Mouse (Mus musculus) heart, embryonic 14.5 days (tissue): ENCODE results near the gene Rgs6. TPM values are rescaled to one million over a fixed set of nuclear protein-coding genes. Genes with fewer than 3 reads are reported as not detected.
A peak's percentile ranks its signal among the peaks of the same experiment; 100 is the strongest.

Experiments used
- ATAC-seq: fragments of 200-750 bp; cut with Nextera tagmentation; 2 replicates; pipeline ENCODE4 v1.8.0; 2017; ENCODE audit warnings: low read depth, moderate TSS enrichment; ENCODE audit not compliant: insufficient number of reproducible peaks, insufficient read depth, low FRiP score
- H3K27ac ChIP-seq, 2 experiments: fragments of 200-500 bp in 1 of 2; fragments of 300-500 bp in 1 of 2; sonication (generic) in 1 of 2; replicated peaks in 1 of 2; 2 replicates each; pipeline ENCODE4 v1.5.1; 2012 to 2014; ENCODE audit warnings: low read depth in 2 of 2, low read length in 2 of 2, control low read depth in 1 of 2, mild to moderate bottlenecking in 1 of 2, mixed read lengths in 1 of 2; ENCODE audit not compliant: control insufficient read depth in 1 of 2, insufficient read depth in 1 of 2
- H3K27me3 ChIP-seq: fragments of 300-500 bp; sonication (generic); 2 replicates; pipeline ENCODE4 v1.6.1; 2014; ENCODE audit warnings: mild to moderate bottlenecking, low read length, control low read depth; ENCODE audit not compliant: control insufficient read depth, insufficient read depth
- H3K36me3 ChIP-seq: fragments of 300-500 bp; sonication (generic); 2 replicates; pipeline ENCODE4 v1.6.1; 2014; ENCODE audit warnings: mild to moderate bottlenecking, control low read depth, low read length, mixed read lengths; ENCODE audit not compliant: control insufficient read depth, insufficient read depth
- H3K4me1 ChIP-seq, 2 experiments: fragments of 200-500 bp in 1 of 2; fragments of 300-500 bp in 1 of 2; sonication (generic) in 1 of 2; 2 replicates each; pipeline ENCODE4 v1.6.1; 2012 to 2014; ENCODE audit warnings: low read length in 2 of 2, control low read depth in 1 of 2, mixed read lengths in 1 of 2; ENCODE audit not compliant: control insufficient read depth in 2 of 2, insufficient read depth in 2 of 2
- H3K4me2 ChIP-seq: fragments of 300-500 bp; sonication (generic); 2 replicates; pipeline ENCODE4 v1.6.1; 2014; ENCODE audit warnings: mild to moderate bottlenecking, low read length
- H3K4me3 ChIP-seq, 2 experiments: fragments of 200-500 bp in 1 of 2; fragments of 300-500 bp in 1 of 2; sonication (generic) in 1 of 2; 2 replicates each; pipeline ENCODE4 v1.5.1; 2012 to 2014; ENCODE audit warnings: low read length in 2 of 2, mild to moderate bottlenecking in 2 of 2, control low read depth in 1 of 2, low read depth in 1 of 2, moderate library complexity in 1 of 2; ENCODE audit not compliant: control insufficient read depth in 1 of 2, insufficient read depth in 1 of 2
- H3K9ac ChIP-seq: fragments of 300-500 bp; sonication (generic); 2 replicates; pipeline ENCODE4 v1.6.1; 2014; ENCODE audit warnings: mild to moderate bottlenecking, low read length
- H3K9me3 ChIP-seq: fragments of 300-500 bp; sonication (generic); 2 replicates; pipeline ENCODE4 v1.6.1; 2016; ENCODE audit warnings: low read length, control low read depth; ENCODE audit not compliant: control insufficient read depth
- WGBS: fragments of 180-500 bp; shearing (Covaris S2); extraction: QIAGEN DNeasy Blood & Tissue Kit; methylation state at CpG from one replicate; pipeline ENCODE4 v1.1.7; 2014; 5-methylcytosine and 5-hydroxymethylcytosine counted together
- polyA plus RNA-seq: library from polyadenylated mRNA; unstranded; fragments of >200 nt; fragmentation: Nextera tagmentation; extraction: Ambion mirVana; gene quantifications from 2 replicates; pipeline ENCODE4 v1.2.1, GENCODE M21; 2014

Gene Rgs6
- polyA plus RNA-seq, 1 experiment from 2014 or later, result 17.8 TPM

- no peak overlapping the region for H3K9ac ChIP-seq
- no peaks in the 10 kb centered on the region for H3K27me3 ChIP-seq
- no peak overlapping the region for H3K4me3 ChIP-seq
- H3K4me1 ChIP-seq, result peaks cover 2 to 8% of the 10 kb centered on the region in 2 experiments; a peak in 2 of 4 replicates
- WGBS, result 25% methylated on average over 5 of the region's 5 CpGs
- no peak overlapping the region for H3K27ac ChIP-seq
- no peak overlapping the region for H3K4me2 ChIP-seq
- no peaks in the 10 kb centered on the region for H3K9me3 ChIP-seq
- ATAC-seq, result no peak
- no peaks in the 10 kb centered on the region for H3K36me3 ChIP-seq
Observed at GRCm38 (mm10) chr12:82649991-82650390, 61.9 kb downstream of the Rgs6 start.

- Histone ChIP-seq H3K4me3 (no peak overlapping the region; a peak in 1 of 4 replicates), H3K27me3 (no peaks in the 10 kb centered on the region), H3K9ac (peak overlapping the region; percentile 47; the same call in 1 of the 2 replicates), H3K4me2 (peak overlapping the region; percentile 57), H3K36me3 (no peaks in the 10 kb centered on the region), H3K27ac (peak overlapping the region; percentile 92 to 97), H3K4me1 (peaks cover 11 to 17% of the 10 kb centered on the region in 2 experiments), H3K9me3 (no peaks in the 10 kb centered on the region)
- WGBS, result 8% methylated on average over 7 of the region's 7 CpGs
- peak; percentile 85 for ATAC-seq
Observed at GRCm38 (mm10) chr12:82664598-82664997, 76.5 kb downstream of the Rgs6 start.

DNA sequence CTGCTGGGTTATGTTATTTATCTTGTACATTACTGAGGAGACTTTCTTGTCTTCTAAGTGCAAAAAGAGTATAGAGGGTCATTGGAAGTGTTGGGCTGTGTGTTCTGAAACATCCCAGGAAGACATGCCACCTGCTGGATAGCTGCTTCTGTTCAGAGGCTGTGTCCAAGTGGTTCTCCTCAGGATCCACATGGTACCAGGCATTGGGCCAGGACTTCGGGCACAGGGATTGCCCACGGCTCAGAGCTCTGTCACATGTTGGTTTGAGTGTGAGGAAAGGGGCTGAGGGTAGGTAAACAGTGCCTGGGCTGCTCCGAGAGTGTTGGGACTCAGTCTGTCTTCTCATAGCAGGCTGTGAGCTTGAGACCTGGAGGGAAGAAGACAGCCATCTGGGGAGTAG, 79.3 kb downstream of the Rgs6 start:
- Histone ChIP-seq H3K27me3 (no peaks in the 10 kb centered on the region), H3K4me3 (no peak overlapping the region), H3K9me3 (no peaks in the 10 kb centered on the region), H3K4me1 (peaks cover 11 to 17% of the 10 kb centered on the region in 2 experiments), H3K9ac (no peak overlapping the region), H3K4me2 (no peak overlapping the region), H3K36me3 (no peaks in the 10 kb centered on the region), H3K27ac (no peak overlapping the region)
- no peak for ATAC-seq
- WGBS, result 75% methylated on average over 3 of the region's 3 CpGs

DNA sequence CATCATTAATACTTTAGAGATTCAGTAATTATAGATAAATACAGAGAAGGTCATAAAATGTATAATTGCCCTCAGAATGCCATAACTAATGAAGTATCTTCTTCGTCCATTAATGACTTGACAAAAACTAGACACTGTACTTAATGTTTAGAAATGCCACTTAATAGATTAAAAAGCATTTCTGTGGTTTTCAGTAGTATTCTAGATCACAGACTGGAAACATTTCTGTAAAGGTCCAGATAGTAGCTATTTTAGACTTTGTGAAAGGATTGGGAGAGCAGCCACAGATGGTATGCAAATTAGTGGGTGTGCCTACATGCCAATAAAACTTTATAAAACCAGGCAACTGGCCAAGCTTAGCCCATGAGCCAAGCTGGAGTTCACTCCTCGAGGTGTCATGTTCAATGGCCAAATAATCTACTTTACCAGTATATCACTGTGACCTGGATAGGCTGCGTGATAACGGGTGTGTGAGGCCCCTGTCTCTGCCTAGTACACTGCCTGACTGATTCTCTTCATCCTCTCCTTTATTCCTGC, 82.2 kb downstream of the Rgs6 start:
- H3K9me3 ChIP-seq, result no peaks in the 10 kb centered on the region
- H3K36me3 ChIP-seq, result no peaks in the 10 kb centered on the region
- H3K4me1 ChIP-seq, result peaks cover 13 to 15% of the 10 kb centered on the region in 2 experiments
- H3K27me3 ChIP-seq, result no peaks in the 10 kb centered on the region
- H3K4me2 ChIP-seq, result no peak overlapping the region
- ATAC-seq, result no peak
- no peak overlapping the region for H3K4me3 ChIP-seq
- no peak overlapping the region for H3K27ac ChIP-seq
- 61% methylated on average over 4 of the region's 4 CpGs for WGBS
- H3K9ac ChIP-seq, result no peak overlapping the region

GRCm38 (mm10) chr12:82671591-82671990, 83.5 kb downstream of the Rgs6 start:
- Histone ChIP-seq H3K9me3 (no peaks in the 10 kb centered on the region), H3K27me3 (no peaks in the 10 kb centered on the region), H3K27ac (no peak overlapping the region), H3K36me3 (no peaks in the 10 kb centered on the region), H3K4me2 (no peak overlapping the region), H3K4me1 (peaks cover 14 to 18% of the 10 kb centered on the region in 2 experiments), H3K4me3 (no peak overlapping the region), H3K9ac (no peak overlapping the region)
- 89% methylated on average over 5 of the region's 5 CpGs for WGBS
- ATAC-seq, result no peak

DNA sequence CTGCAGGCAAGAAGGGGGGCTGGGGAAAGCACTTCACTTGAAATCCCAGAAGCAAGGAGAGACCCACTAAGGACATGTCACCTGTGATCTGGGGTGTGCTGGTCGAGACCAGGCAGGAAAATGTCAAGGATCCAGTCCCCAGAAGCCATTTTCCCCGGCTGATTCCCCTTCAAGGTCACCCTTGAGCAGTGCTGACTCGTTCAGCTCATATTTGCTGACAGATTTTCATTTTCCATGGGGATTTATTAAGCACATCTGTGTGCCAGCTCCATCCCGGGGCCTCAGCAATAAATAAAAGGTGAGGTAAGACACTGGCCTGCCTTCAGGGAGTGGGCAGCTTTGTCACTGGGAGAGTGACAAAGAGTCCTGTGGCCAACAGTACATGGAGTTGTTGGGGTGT, 87.0 kb downstream of the Rgs6 start:
- Histone ChIP-seq H3K36me3 (no peaks in the 10 kb centered on the region), H3K27me3 (no peaks in the 10 kb centered on the region), H3K4me3 (no peak overlapping the region), H3K27ac (peak overlapping the region; percentile 29 to 39; a peak in 3 of 4 replicates), H3K9me3 (no peaks in the 10 kb centered on the region), H3K9ac (no peak overlapping the region), H3K4me1 (peaks cover 12 to 18% of the 10 kb centered on the region in 2 experiments), H3K4me2 (no peak overlapping the region)
- no peak; the same call in 1 of the 2 replicates for ATAC-seq
- WGBS, result 34% methylated on average over 4 of the region's 4 CpGs

- Histone ChIP-seq H3K4me3 (no peak overlapping the region), H3K27ac (no peak overlapping the region), H3K27me3 (no peaks in the 10 kb centered on the region), H3K9ac (no peak overlapping the region), H3K4me1 (no peaks in the 10 kb centered on the region), H3K36me3 (no peaks in the 10 kb centered on the region), H3K4me2 (no peak overlapping the region), H3K9me3 (no peaks in the 10 kb centered on the region)
- no peak for ATAC-seq
- 90% methylated on average over 2 of the region's 2 CpGs for WGBS
Observed at GRCm38 (mm10) chr12:82687015-82687414, 98.9 kb downstream of the Rgs6 start.
